ENCODE assay signal across 8 mouse cellular contexts in the genomic region with DNA sequence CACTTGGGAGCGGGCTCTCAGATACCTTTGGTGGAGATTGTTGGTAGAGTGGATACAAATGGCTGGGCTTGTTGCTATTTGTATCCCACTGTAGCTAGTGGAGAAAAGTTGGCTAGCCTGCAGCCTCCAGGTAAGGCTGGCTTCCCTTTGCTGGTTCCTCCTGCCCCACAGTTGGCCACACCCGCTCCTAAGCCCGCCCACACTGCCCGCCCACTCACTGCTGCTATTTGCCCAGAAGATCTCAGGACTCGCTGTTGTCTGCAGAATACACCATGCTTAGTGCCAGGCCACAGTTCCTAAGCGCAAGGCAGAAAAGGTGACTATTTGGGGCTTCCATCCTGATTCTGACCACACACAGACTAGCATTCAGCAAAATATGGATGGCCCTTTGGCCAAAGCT. TPM values are rescaled to one million over a fixed set of nuclear protein-coding genes. Genes with fewer than 3 reads are reported as not detected.
DNase-seq lines count a peak whose midpoint lies in the region; ATAC-seq and TF ChIP-seq lines count a peak whose summit lies in the region.
"Had no signal": no experiment of that assay in that cellular context is flagged by ENCODE, and none has a peak within 500 bp of the region (broad histone marks: within the 10 kb centered on the region; RNA-seq: fewer than 3 reads in every experiment).

No protein-coding gene starts in this region.

- TF ChIP-seq CTCF in liver, adult 2 months (IDR thresholded peaks at IDR 0.05; ENCODE audit: low read depth, low read length) = no peak
- TF ChIP-seq CTCF in small intestine, adult 2 months (IDR thresholded peaks at IDR 0.05; ENCODE audit: extremely low read depth, insufficient read length, insufficient replicate concordance, low read depth, low read length) = no peak

- WGBS in neural tube, embryonic 12.5 days = 20% methylated on average over 6 of the region's 6 CpGs
- WGBS in liver, adult 2 months = 17% methylated on average over 6 of the region's 6 CpGs
- 13% methylated on average over 6 of the region's 6 CpGs for WGBS in small intestine, adult 2 months

- H3K9me3 ChIP-seq in neural tube, embryonic 12.5 days = no peaks in the 10 kb centered on the region
- H3K9me3 ChIP-seq: stomach, embryonic 15.5 days had no signal

- no peak overlapping the region for H3K27ac ChIP-seq in neural tube, embryonic 12.5 days
- H3K27ac ChIP-seq in liver, adult 2 months (replicated peaks; ENCODE audit: insufficient read depth, low read depth, low read length) = no peak overlapping the region
- peak overlapping the region; percentile 90 for H3K27ac ChIP-seq in small intestine, adult 2 months (ENCODE audit: insufficient read depth, low read depth, low read length)
- H3K27ac ChIP-seq: stomach, embryonic 15.5 days had no signal

- H3K4me3 ChIP-seq in neural tube, embryonic 12.5 days = no peak overlapping the region
- no peak overlapping the region for H3K4me3 ChIP-seq in liver, adult 2 months (ENCODE audit: insufficient read depth, low read depth, low read length)
- peak overlapping the region; percentile 26; the same call in 1 of the 2 replicates for H3K4me3 ChIP-seq in small intestine, adult 2 months (ENCODE audit: low read depth, low read length)
- H3K4me3 ChIP-seq: stomach, embryonic 15.5 days had no signal

- ATAC-seq in neural tube, embryonic 12.5 days (ENCODE audit: low FRiP score, low read depth) = no peak
- ATAC-seq in hematopoietic stem cell, adult 5-6 weeks (replicated peaks in 1 of 2; ENCODE audit: insufficient read depth in 1 of 2, low FRiP score in 2 of 2, low TSS enrichment in 1 of 2, low read depth in 1 of 2, poor library complexity in 2 of 2, severe bottlenecking in 2 of 2) = peak; percentile 63 to 70

- H3K4me1 ChIP-seq in neural tube, embryonic 12.5 days = peaks cover 20% of the 10 kb centered on the region
- H3K4me1 ChIP-seq in liver, adult 2 months (ENCODE audit: control insufficient read depth, insufficient read depth, low read length) = peaks cover 13% of the 10 kb centered on the region
- peaks cover 29% of the 10 kb centered on the region for H3K4me1 ChIP-seq in small intestine, adult 2 months (ENCODE audit: control insufficient read depth, insufficient read depth, insufficient read length, low read length)

- no peak overlapping the region for H3K9ac ChIP-seq in neural tube, embryonic 12.5 days
- no peak overlapping the region for H3K9ac ChIP-seq in liver, adult 2 months (ENCODE audit: low read depth, low read length)
- H3K9ac ChIP-seq: stomach, embryonic 15.5 days had no signal

- H3K36me3 ChIP-seq in neural tube, embryonic 12.5 days = no peaks in the 10 kb centered on the region
- no peaks in the 10 kb centered on the region for H3K36me3 ChIP-seq in liver, adult 2 months (ENCODE audit: control insufficient read depth, insufficient read depth, low read length)
- no peaks in the 10 kb centered on the region for H3K36me3 ChIP-seq in small intestine, adult 2 months (ENCODE audit: control insufficient read depth, insufficient read depth, low read length)

- TF ChIP-seq POLR2A in liver, adult 2 months (IDR thresholded peaks at IDR 0.05; ENCODE audit: extremely low read depth, insufficient read depth, low read length) = 0 out of 2 replicates have a peak, but pooled peaks have one; percentile 32
- TF ChIP-seq POLR2A in small intestine, adult 2 months (IDR thresholded peaks at IDR 0.05; ENCODE audit: low read depth, low read length) = peak; percentile 33; the same call in 1 of the 2 replicates

- peaks cover 2% of the 10 kb centered on the region; the same call in 1 of the 2 replicates for H3K79me2 ChIP-seq in liver, adult 2 months (ENCODE audit: control insufficient read depth, insufficient read depth, low read length)

- H3K27me3 ChIP-seq in neural tube, embryonic 12.5 days (replicated peaks) = no peaks in the 10 kb centered on the region
- H3K27me3 ChIP-seq in liver, adult 2 months (ENCODE audit: control insufficient read depth, insufficient read depth, low read length) = no peaks in the 10 kb centered on the region
- no peaks in the 10 kb centered on the region for H3K27me3 ChIP-seq in small intestine, adult 2 months (ENCODE audit: control insufficient read depth, insufficient read depth, low read length)
- H3K27me3 ChIP-seq: stomach, embryonic 15.5 days had no signal

- no peak for DNase-seq in neural tube, embryonic 10.5 days (ENCODE audit: extremely low spot score, low spot score)
- peak; percentile 88 for DNase-seq in brain, adult 2 months (ENCODE audit: low read depth, low spot score)
- peak; percentile 75 for DNase-seq in liver, adult 2 months (ENCODE audit: extremely low read depth, low read depth, low spot score)
- DNase-seq in gastrocnemius, postnatal 25 days = no peak

- H3K4me2 ChIP-seq in neural tube, embryonic 12.5 days (replicated peaks) = 0 out of 2 replicates have a peak overlapping the region, but pooled peaks have one; percentile 12
- H3K4me2 ChIP-seq: stomach, embryonic 15.5 days had no signal

RNA-seq across cellular contexts. Expression of a gene that starts 5.0 kb away (rescaled TPM):
- 135 and 141 TPM in 2 replicates for polyA plus RNA-seq in neural tube, embryonic 12.5 days (2016; fragmentation: Nextera tagmentation; extraction: Ambion mirVana)
- 348 and 418 TPM in 2 replicates for total RNA-seq in hematopoietic stem cell, adult 5-6 weeks (2017)
- total RNA-seq in liver, adult 2 months (2014; rRNA removed) = 39.0 and 53.2 TPM in 2 replicates
- polyA plus RNA-seq in liver, adult 2 months (2012; rRNA removed) = 55.8 and 76.9 TPM in 2 replicates
- 41.2 and 73.1 TPM in 2 replicates for polyA plus RNA-seq in small intestine, adult 2 months (2012; rRNA removed)
- 10 to 100 TPM; 66.7 to 69.1 TPM for total RNA-seq in gastrocnemius, postnatal 25 days (2021)

RNA-seq across cellular contexts. Expression of a gene that starts 8.1 kb away (rescaled TPM):
- 12.3 and 15.0 TPM in 2 replicates for polyA plus RNA-seq in neural tube, embryonic 12.5 days (2016; fragmentation: Nextera tagmentation; extraction: Ambion mirVana)
- total RNA-seq in hematopoietic stem cell, adult 5-6 weeks (2017) = 88.1 and 135 TPM in 2 replicates
- total RNA-seq in liver, adult 2 months (2014; rRNA removed) = 7.1 and 8.5 TPM in 2 replicates
- 8.3 and 13.1 TPM in 2 replicates for polyA plus RNA-seq in liver, adult 2 months (2012; rRNA removed)
- 35.4 and 169 TPM in 2 replicates for polyA plus RNA-seq in small intestine, adult 2 months (2012; rRNA removed)
- 1 to 10 TPM; 2.8 to 3.1 TPM for total RNA-seq in gastrocnemius, postnatal 25 days (2021)

RNA-seq across cellular contexts. Expression of a gene that starts 15.6 kb away (rescaled TPM):
- polyA plus RNA-seq in neural tube, embryonic 12.5 days (2016; fragmentation: Nextera tagmentation; extraction: Ambion mirVana) = 0.17 and 0.23 TPM in 2 replicates
- 4.6 and 6.4 TPM in 2 replicates for total RNA-seq in hematopoietic stem cell, adult 5-6 weeks (2017)
- total RNA-seq in liver, adult 2 months (2014; rRNA removed) = 0.74 and 1.7 TPM in 2 replicates
- 1.1 and 3.1 TPM in 2 replicates for polyA plus RNA-seq in liver, adult 2 months (2012; rRNA removed)
- polyA plus RNA-seq in small intestine, adult 2 months (2012; rRNA removed) = 12.7 and 25.4 TPM in 2 replicates
- under 1 TPM; 0.28 to 0.67 TPM for total RNA-seq in gastrocnemius, postnatal 25 days (2021)

RNA-seq across cellular contexts. Expression of a gene that starts 25.4 kb away (rescaled TPM):
- 0.23 and 0.47 TPM in 2 replicates for polyA plus RNA-seq in neural tube, embryonic 12.5 days (2016; fragmentation: Nextera tagmentation; extraction: Ambion mirVana)
- 51.5 and 55.9 TPM in 2 replicates for total RNA-seq in hematopoietic stem cell, adult 5-6 weeks (2017)
- total RNA-seq in liver, adult 2 months (2014; rRNA removed) = 4.2 and 6.6 TPM in 2 replicates
- 8.3 and 14.5 TPM in 2 replicates for polyA plus RNA-seq in liver, adult 2 months (2012; rRNA removed)
- polyA plus RNA-seq in small intestine, adult 2 months (2012; rRNA removed) = 39.0 and 281 TPM in 2 replicates
- total RNA-seq in gastrocnemius, postnatal 25 days (2021) = 1 to 10 TPM in 1 of 2 experiments, under 1 TPM in 1; 0.43 to 1.2 TPM

RNA-seq across cellular contexts. Expression of a gene that starts 35.3 kb away (rescaled TPM):
- polyA plus RNA-seq in neural tube, embryonic 12.5 days (2016; fragmentation: Nextera tagmentation; extraction: Ambion mirVana) = 0.44 and 0.50 TPM in 2 replicates
- 9.2 and 16.9 TPM in 2 replicates for total RNA-seq in hematopoietic stem cell, adult 5-6 weeks (2017)
- total RNA-seq in liver, adult 2 months (2014; rRNA removed) = 0.28 and 0.47 TPM in 2 replicates
- polyA plus RNA-seq in liver, adult 2 months (2012; rRNA removed) = 0.76 and 1.4 TPM in 2 replicates
- polyA plus RNA-seq in small intestine, adult 2 months (2012; rRNA removed) = 7.2 and 16.6 TPM in 2 replicates
- total RNA-seq in gastrocnemius, postnatal 25 days (2021) = not detected

Comparison
In these comparisons a context has a peak if more than half of its experiments do, and no peak if none do; other contexts are left out.
1. DNase-seq: peak in brain, adult 2 months (single experiment) and liver, adult 2 months (single experiment); none in neural tube, embryonic 10.5 days (single experiment) and gastrocnemius, postnatal 25 days (single experiment).